Mouse (Mus musculus) stomach, embryonic 16.5 days (tissue): ENCODE data around the gene Tekt5. TPM values are rescaled to one million over a fixed set of nuclear protein-coding genes. Genes with fewer than 3 reads are reported as not detected.

Experiments used
- ATAC-seq: fragments of 200-750 bp; cut with Nextera tagmentation; 2 replicates; pipeline ENCODE4 v1.8.0; 2017; ENCODE audit warnings: moderate number of reproducible peaks, moderate TSS enrichment; ENCODE audit not compliant: insufficient read depth, low FRiP score
- H3K27ac ChIP-seq: fragments of 300-500 bp; sonication (generic); 2 replicates; pipeline ENCODE4 v1.5.1; 2014; ENCODE audit warnings: low read length
- H3K27me3 ChIP-seq: fragments of 300-500 bp; sonication (generic); 2 replicates; pipeline ENCODE4 v1.6.1; 2014; ENCODE audit warnings: low read length, control low read depth, mixed read lengths; ENCODE audit not compliant: control insufficient read depth, insufficient read depth
- H3K36me3 ChIP-seq: fragments of 300-500 bp; sonication (generic); 2 replicates; pipeline ENCODE4 v1.6.1; 2014; ENCODE audit warnings: low read length; ENCODE audit not compliant: control insufficient read depth, insufficient read depth
- H3K4me1 ChIP-seq: fragments of 300-500 bp; sonication (generic); 2 replicates; pipeline ENCODE4 v1.6.1; 2014; ENCODE audit warnings: low read length, control low read depth, mixed read lengths; ENCODE audit not compliant: control insufficient read depth, insufficient read depth
- H3K4me2 ChIP-seq: fragments of 300-500 bp; sonication (generic); 2 replicates; pipeline ENCODE4 v1.6.1; 2014; ENCODE audit warnings: low read depth, low read length, mixed read lengths
- H3K4me3 ChIP-seq: fragments of 300-500 bp; sonication (generic); replicated peaks from 2 replicates; pipeline ENCODE4 v1.5.1; 2014; ENCODE audit warnings: mild to moderate bottlenecking, low read length
- H3K9ac ChIP-seq: fragments of 300-500 bp; sonication (generic); 2 replicates; pipeline ENCODE4 v1.6.1; 2014; ENCODE audit warnings: low read length
- H3K9me3 ChIP-seq: fragments of 300-500 bp; sonication (generic); replicated peaks from 2 replicates; pipeline ENCODE4 v1.6.1; 2016; ENCODE audit warnings: low read length, control low read depth; ENCODE audit not compliant: control insufficient read depth
- WGBS: fragments of 180-500 bp; shearing (Covaris S2); extraction: QIAGEN DNeasy Blood & Tissue Kit; methylation state at CpG from one replicate; pipeline ENCODE4 v1.1.7; 2014; 5-methylcytosine and 5-hydroxymethylcytosine counted together
- polyA plus RNA-seq: library from polyadenylated mRNA; unstranded; fragments of >200 nt; fragmentation: Nextera tagmentation; extraction: Ambion mirVana; gene quantifications from 2 replicates; pipeline ENCODE4 v1.2.1, GENCODE M21; 2015

The Tekt5 gene
- polyA plus RNA-seq, 1 experiment from 2014 or later: 1.7 TPM

DNA sequence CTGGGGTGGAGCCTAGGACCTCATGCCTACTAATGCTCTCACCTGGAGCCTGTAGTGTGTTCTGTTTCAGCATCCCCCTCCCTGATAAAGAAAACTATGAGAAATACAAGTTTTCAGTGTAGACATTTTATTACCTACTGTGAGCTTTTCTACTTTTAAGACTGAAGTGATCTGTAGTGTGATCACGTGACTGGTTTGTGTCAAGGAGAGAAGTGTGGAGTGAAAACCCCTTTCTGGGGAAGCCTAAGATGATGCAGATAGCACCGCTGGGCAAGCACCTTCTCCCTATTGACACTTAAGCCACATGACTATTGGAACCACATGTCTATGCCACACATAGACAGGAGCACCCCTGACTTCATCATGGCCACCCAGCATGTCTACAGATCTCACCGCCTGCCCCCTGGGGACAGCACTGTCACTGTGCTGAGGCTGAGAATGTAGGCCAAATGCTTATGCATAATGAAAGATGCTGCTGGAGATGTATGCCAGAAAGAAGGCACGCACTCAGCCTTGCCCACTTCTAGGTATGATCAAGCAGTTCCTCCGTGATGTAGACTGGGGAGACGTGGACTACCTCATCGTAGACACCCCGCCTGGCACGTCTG lies 25.3 kb upstream of the Tekt5 start:
- no peak overlapping the region for H3K4me3 ChIP-seq
- H3K27ac ChIP-seq: no peak overlapping the region
- 94% methylated on average over 9 of the region's 9 CpGs for WGBS
- no peaks in the 10 kb centered on the region for H3K9me3 ChIP-seq
- no peak overlapping the region for H3K4me2 ChIP-seq
- no peaks in the 10 kb centered on the region for H3K4me1 ChIP-seq
- no peaks in the 10 kb centered on the region for H3K27me3 ChIP-seq
- peaks cover 41% of the 10 kb centered on the region for H3K36me3 ChIP-seq
- no peak for ATAC-seq
- no peak overlapping the region for H3K9ac ChIP-seq

DNA sequence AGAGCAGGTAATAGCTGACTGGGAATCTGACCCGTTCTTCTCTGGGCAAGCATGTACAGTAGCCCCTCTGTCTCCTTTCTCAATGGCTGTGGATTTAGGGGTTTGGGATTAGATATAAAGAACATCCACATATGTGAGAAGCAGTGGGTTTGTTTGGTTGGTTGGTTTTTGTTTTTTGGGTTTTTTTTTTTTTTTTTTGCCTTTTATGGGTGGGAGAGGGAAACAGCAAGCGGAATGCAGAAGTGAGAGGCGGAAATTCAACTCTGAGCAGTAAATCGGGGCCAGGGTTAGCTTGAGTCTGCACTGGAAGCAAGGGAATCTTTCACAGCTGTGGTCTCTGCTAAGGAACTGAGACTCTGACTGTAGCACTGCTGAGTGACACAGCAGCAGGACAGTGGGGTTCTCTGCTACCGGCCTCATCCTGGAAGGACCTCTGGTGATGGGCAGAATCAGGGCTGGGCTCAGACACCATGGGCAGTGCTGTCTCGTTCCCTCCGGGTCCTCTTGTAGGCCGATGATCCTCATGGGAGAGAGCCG lies 22.5 kb upstream of the Tekt5 start:
- Histone ChIP-seq H3K4me2 (no peak overlapping the region), H3K27ac (no peak overlapping the region), H3K4me1 (peaks cover under 1% of the 10 kb centered on the region), H3K36me3 (peaks cover 30% of the 10 kb centered on the region), H3K9ac (no peak overlapping the region), H3K9me3 (no peaks in the 10 kb centered on the region), H3K27me3 (no peaks in the 10 kb centered on the region), H3K4me3 (no peak overlapping the region)
- no peak for ATAC-seq
- 94% methylated on average over 9 of the region's 9 CpGs for WGBS

DNA sequence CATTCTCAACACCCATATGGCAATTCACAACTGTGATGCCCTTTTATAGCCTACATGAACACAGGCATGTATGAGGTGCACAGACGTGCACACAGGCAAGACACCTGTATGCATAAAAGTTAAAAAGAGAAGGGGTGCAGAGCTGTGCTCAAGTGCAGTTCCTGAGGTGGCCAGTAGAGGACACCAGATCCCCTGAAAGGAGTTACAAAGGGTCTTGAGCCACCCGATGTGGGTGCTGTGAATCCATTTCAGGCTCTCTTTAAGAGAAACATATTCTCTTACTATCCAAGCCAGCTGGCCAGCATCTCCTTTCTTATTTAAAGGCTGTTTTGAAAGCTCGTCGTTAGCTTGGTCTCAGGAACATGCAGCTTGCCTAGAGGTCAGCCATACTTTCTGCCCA lies 21.6 kb upstream of the Tekt5 start:
- no peak overlapping the region for H3K4me3 ChIP-seq
- no peak overlapping the region for H3K9ac ChIP-seq
- H3K27me3 ChIP-seq: no peaks in the 10 kb centered on the region
- H3K27ac ChIP-seq: no peak overlapping the region
- no peaks in the 10 kb centered on the region for H3K9me3 ChIP-seq
- H3K4me1 ChIP-seq: peaks cover 7% of the 10 kb centered on the region
- peaks cover 27% of the 10 kb centered on the region; the same call in 1 of the 2 replicates for H3K36me3 ChIP-seq
- H3K4me2 ChIP-seq: no peak overlapping the region
- 98% methylated on average over 4 of the region's 4 CpGs for WGBS
- no peak for ATAC-seq

DNA sequence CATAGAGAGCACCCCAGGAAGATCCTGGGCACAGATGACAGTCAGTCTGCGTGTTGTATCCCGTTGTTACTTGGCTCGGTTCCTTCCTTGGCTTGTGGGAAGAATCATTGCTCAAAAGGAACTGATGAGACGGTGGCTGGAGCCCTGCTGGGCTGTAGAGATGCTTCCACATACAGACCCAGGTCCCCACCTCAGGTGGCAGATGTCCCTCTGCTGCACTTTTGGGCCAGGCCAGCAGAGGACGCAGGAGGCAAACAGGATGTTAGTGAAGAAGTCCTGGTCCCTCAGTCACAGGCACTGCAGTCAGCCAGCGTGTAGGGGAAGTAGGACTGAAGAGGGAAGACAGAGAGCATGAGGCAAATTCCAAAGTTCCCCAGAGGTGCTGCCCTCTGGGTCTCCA lies 20.7 kb upstream of the Tekt5 start:
- peaks cover 21% of the 10 kb centered on the region; the same call in 1 of the 2 replicates for H3K36me3 ChIP-seq

DNA sequence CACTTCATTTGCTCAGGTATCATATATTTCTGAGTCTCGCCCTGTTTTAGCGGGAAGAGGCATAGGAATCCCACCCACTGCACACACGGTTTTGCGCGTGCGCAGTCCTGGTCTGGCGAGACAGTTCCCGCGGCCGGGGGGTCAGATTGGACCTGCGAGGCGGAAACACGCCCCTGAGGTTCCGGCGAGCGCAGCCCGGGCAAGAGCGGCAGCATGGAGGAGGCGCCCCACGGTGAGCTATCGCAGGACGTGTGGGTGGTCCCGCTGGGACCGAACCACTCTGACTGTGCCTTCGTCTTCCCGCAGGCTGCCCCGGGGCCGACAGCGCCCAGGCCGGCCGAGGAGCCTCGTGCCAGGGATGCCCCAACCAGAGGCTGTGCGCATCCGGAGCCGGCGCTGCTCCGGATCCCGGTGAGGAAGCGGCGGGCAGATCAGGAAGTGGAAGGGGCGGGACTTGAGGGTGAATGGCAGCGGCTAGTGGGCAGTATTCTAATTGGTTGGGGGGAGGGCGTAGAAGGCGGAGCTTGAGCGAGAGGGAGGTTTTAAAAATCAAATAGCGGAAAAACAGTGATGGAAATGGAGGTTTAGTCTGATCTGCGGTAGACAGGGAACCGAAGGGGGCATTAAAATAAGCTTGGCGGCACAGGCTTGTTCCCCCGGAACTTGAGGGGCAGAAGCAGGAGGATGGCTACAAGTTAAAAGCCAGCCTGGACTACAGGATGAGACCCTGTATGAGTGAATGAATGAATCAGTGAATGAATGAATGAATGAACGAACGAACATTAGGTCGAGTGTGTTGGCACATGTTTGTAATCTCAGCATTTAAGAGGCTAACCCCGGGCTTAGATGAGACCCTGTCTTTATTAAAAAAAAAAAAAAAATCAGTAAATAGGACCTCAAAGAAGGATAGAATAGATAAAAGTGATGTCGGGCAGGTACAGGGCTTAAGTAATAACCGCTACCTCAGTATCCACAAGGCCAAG lies 16.8 kb upstream of the Tekt5 start, which contains the start of gene Nubp1:
Gene Nubp1, plus strand, starts transcription at position 185 of the 983 bp plus-strand sequence.
- H3K4me3 ChIP-seq: peak within 1 kb of the TSS; percentile 63
- ATAC-seq: peak; percentile 97
- H3K9ac ChIP-seq: peak within 1 kb of the TSS; percentile 80
- no peaks in the 10 kb centered on the region for H3K9me3 ChIP-seq
- WGBS: 3% methylated on average over 56 of the region's 56 CpGs
- peaks cover 15% of the 10 kb centered on the region; the same call in 1 of the 2 replicates for H3K36me3 ChIP-seq
- H3K4me2 ChIP-seq: peak within 1 kb of the TSS; percentile 91
- H3K27me3 ChIP-seq: no peaks in the 10 kb centered on the region
- H3K27ac ChIP-seq: peak within 1 kb of the TSS; percentile 85
- H3K4me1 ChIP-seq: peaks cover 7% of the 10 kb centered on the region

More for the DNA sequence above, 20.7 kb upstream of the Tekt5 start:
- Histone ChIP-seq H3K9me3 (no peaks in the 10 kb centered on the region), H3K4me2 (no peak overlapping the region), H3K9ac (no peak overlapping the region), H3K4me1 (peaks cover 7% of the 10 kb centered on the region), H3K4me3 (no peak overlapping the region), H3K27me3 (no peaks in the 10 kb centered on the region), H3K27ac (no peak overlapping the region)
- 69% methylated on average over 6 of the region's 6 CpGs for WGBS
- ATAC-seq: no peak

DNA sequence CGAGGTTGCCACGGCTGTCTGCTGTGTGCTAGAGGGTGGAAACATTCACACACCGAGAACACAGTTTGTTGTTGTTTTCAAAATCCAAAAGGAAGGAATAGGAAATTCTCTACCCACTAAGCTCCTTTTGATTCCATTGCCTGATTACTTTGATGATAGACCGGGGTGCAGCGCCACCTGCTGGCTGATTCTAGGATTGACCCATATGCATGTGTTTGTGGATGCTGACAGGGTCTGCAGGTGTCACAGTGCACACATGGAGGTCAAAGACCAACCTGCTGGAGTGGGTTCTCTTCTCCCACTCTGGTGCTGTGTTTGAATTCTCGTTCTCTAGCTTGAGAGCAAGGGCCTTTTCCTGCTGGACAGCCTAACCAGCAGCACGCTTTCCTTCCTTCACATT lies 3.9 kb upstream of the Tekt5 start:
- Histone ChIP-seq H3K4me2 (no peak overlapping the region), H3K27me3 (no peaks in the 10 kb centered on the region), H3K4me3 (no peak overlapping the region), H3K9me3 (no peaks in the 10 kb centered on the region; the same call in 1 of the 2 replicates), H3K4me1 (0 out of 2 replicates have a peak, but pooled peaks cover 5% of the 10 kb centered on the region), H3K9ac (no peak overlapping the region), H3K36me3 (no peaks in the 10 kb centered on the region), H3K27ac (no peak overlapping the region)
- WGBS: 28% methylated on average over 7 of the region's 7 CpGs
- no peak for ATAC-seq

DNA sequence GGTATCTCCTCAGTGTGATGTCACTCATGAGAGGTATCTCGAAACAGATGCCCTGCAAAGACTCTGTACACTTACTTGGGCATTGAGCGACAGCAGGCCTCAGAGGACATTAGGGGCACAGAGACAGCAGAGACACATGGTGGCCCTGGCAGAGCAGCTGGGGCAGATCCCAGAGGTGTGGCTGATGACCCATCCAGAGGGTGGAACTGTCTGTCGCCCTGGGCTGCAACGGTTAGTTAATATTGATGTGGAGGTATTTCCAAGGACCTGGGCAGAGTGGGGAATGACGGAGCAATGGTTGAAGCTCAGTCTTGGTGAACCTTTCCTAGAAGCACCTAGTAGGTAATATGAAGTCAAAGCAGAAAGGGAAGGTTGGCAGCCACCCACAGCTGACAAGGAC lies 3.5 kb upstream of the Tekt5 start:
- no peaks in the 10 kb centered on the region for H3K36me3 ChIP-seq
- WGBS: 66% methylated on average over 5 of the region's 5 CpGs
- no peak overlapping the region for H3K9ac ChIP-seq
- H3K27me3 ChIP-seq: no peaks in the 10 kb centered on the region
- no peak for ATAC-seq
- no peak overlapping the region for H3K27ac ChIP-seq
- H3K9me3 ChIP-seq: no peaks in the 10 kb centered on the region; the same call in 1 of the 2 replicates
- 0 out of 2 replicates have a peak, but pooled peaks cover 5% of the 10 kb centered on the region for H3K4me1 ChIP-seq
- H3K4me2 ChIP-seq: no peak overlapping the region
- H3K4me3 ChIP-seq: no peak overlapping the region

DNA sequence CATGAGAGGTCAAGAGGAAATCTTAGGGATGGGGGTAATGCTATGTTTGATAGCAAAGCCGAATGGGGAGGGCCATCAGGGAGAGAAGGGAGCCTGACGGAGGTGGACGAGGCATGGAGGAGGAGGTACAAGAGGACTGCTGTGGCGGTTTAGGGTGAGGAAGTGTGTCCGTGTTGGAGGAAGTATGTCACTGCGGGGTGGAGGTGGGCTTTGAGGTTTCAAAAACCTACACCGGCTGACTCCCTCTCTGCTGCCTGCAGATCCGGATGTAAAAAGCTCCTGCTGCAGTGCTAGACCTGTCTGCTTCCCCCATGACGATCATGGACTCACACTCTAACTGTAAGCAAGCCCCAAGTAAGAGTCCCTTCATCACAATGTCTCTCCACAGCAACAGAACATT lies 2.7 kb downstream of the Tekt5 start:
- 75% methylated on average over 9 of the region's 9 CpGs for WGBS
- H3K9ac ChIP-seq: no peak overlapping the region
- no peaks in the 10 kb centered on the region for H3K36me3 ChIP-seq
- H3K27me3 ChIP-seq: no peaks in the 10 kb centered on the region
- no peak for ATAC-seq
- H3K27ac ChIP-seq: no peak overlapping the region
- H3K4me1 ChIP-seq: peaks cover 5% of the 10 kb centered on the region; the same call in 1 of the 2 replicates
- H3K9me3 ChIP-seq: no peaks in the 10 kb centered on the region; the same call in 1 of the 2 replicates
- no peak overlapping the region for H3K4me2 ChIP-seq
- no peak overlapping the region for H3K4me3 ChIP-seq
